ENCODE assay signal across 1 mouse cellular context in the genomic region with DNA sequence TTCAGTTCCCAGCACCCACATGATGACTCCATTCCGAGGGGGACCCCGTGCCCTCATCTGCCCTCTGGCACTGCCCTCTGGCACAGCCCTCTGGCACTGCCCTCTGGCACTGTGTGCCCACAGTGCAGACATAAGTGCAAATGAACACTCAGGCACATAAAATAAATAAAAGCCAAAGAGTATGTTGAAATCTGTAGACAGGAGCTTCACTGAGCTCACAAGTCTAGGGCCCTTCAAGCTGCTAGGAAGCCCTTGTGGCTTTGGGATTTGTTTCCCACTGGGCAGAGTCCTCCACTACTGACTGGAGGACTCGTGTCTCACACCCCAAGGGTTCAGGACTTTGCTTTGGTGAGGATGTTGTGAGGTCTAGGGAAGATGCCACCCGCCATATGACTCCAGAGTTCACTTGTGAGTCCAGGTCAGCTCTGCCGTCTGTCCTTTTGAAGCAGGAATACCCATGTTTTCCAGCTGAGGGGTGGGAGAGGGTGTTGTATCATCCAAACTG.
TF ChIP-seq lines count a peak whose summit lies in the region.

No protein-coding gene starts in this region.

TF ChIP-seq in MEL, 35 proteins besides CTCF, POLR2A, EP300 and RAD21 (continued from another document):
- TF ChIP-seq ZMIZ1 (IDR thresholded peaks at IDR 0.05; ENCODE audit: low read depth, low read length) (no peak), MAFK (IDR thresholded peaks at IDR 0.05; ENCODE audit: borderline replicate concordance, low read depth, low read length) (no peak), ELF1 (IDR thresholded peaks at IDR 0.05; ENCODE audit: low read depth, low read length) (no peak), NRF1 (IDR thresholded peaks at IDR 0.05; ENCODE audit: insufficient read depth, low read depth, low read length, poor library complexity, severe bottlenecking) (no peak), ZKSCAN1 (IDR thresholded peaks at IDR 0.05; ENCODE audit: low read depth, low read length) (no peak), NELFE (IDR thresholded peaks at IDR 0.05; ENCODE audit: low read depth, low read length) (no peak), UBTF (IDR thresholded peaks at IDR 0.05; ENCODE audit: borderline replicate concordance, insufficient read depth, low read depth, low read length) (no peak), HCFC1 (IDR thresholded peaks at IDR 0.05; ENCODE audit: low read depth, low read length) (no peak), RCOR1 (IDR thresholded peaks at IDR 0.05; ENCODE audit: low read depth, low read length) (no peak), POLR2AphosphoS5 (IDR thresholded peaks at IDR 0.05; ENCODE audit: borderline replicate concordance, low read depth, low read length) (no peak)
